Mouse (Mus musculus): ENCODE results near the gene Zfp768. TPM values are rescaled to one million over a fixed set of nuclear protein-coding genes. Genes with fewer than 3 reads are reported as not detected.

Gene Zfp768
- polyA plus RNA-seq, 1 experiment from 2014 or later = 21.9 TPM

GRCm38 (mm10) chr7:127324944-127325343 lies 20.4 kb downstream of the Zfp768 start:
- no peak for ATAC-seq
- H3K4me3 ChIP-seq (ENCODE audit: low read length) = no peak overlapping the region
- H3K9me3 ChIP-seq (ENCODE audit: control insufficient read depth, low read length) = no peaks in the 10 kb centered on the region
- WGBS = 82% methylated on average over 7 of the region's 7 CpGs
- H3K9ac ChIP-seq (ENCODE audit: low read depth, low read length) = no peak overlapping the region
- H3K4me1 ChIP-seq (ENCODE audit: control insufficient read depth, insufficient read depth, low read length) = no peaks in the 10 kb centered on the region
- no peaks in the 10 kb centered on the region for H3K27me3 ChIP-seq (replicated peaks; ENCODE audit: control insufficient read depth, insufficient read depth, low read length)
- H3K4me2 ChIP-seq (ENCODE audit: low read depth, low read length) = no peak overlapping the region
- no peaks in the 10 kb centered on the region for H3K36me3 ChIP-seq (ENCODE audit: control insufficient read depth, insufficient read depth, low read length)
- no peak overlapping the region for H3K27ac ChIP-seq (ENCODE audit: low read length)

DNA sequence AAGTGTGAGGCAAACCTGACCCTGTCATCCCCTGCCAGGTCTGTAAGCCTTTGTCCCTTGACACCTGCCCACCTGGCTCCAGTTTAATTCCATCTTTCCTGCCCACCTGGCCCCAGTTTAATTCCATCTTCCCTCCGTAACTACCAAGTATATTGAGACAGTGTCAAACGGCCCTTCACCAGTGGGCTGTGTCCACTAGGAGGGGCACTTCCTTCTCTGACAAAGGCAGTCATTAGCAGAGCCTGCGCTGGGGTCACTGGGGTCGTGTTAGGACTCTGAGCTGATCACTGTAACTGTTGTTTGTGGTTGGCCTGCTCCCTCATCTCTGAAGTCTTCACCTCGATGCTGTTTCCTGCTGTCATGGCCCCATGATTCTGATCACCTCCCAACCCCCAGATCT lies 23.3 kb downstream of the Zfp768 start:
- no peak overlapping the region for H3K4me3 ChIP-seq (ENCODE audit: low read length)
- no peak for ATAC-seq
- H3K27ac ChIP-seq (ENCODE audit: low read length) = no peak overlapping the region
- H3K4me1 ChIP-seq (ENCODE audit: control insufficient read depth, insufficient read depth, low read length) = no peaks in the 10 kb centered on the region
- H3K4me2 ChIP-seq (ENCODE audit: low read depth, low read length) = no peak overlapping the region
- H3K9ac ChIP-seq (ENCODE audit: low read depth, low read length) = no peak overlapping the region
- 33% methylated on average over 5 of the region's 5 CpGs for WGBS
- no peaks in the 10 kb centered on the region for H3K27me3 ChIP-seq (replicated peaks; ENCODE audit: control insufficient read depth, insufficient read depth, low read length)
- H3K9me3 ChIP-seq (ENCODE audit: control insufficient read depth, low read length) = no peaks in the 10 kb centered on the region
- H3K36me3 ChIP-seq (ENCODE audit: control insufficient read depth, insufficient read depth, low read length) = no peaks in the 10 kb centered on the region

DNA sequence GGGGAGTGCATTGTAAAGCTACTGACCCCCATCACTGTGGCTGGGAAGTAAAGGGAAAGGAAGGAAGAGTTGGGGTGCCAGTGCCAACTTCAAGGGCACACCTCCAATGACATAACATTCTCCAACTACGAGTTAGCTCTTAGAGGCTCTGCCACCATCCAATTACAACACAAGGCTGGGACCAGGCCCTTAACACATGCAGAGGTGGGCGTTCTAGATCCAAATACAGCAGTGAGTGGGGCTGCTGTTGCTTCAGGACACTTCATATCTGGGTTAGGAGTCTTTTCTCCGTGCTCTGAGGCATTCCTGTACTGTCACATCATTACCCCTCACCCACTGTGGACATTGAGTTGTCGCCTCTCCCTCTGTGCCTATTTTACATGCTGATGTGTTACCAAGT lies 24.3 kb downstream of the Zfp768 start:
- no peak overlapping the region for H3K27ac ChIP-seq (ENCODE audit: low read length)
- no peak overlapping the region for H3K4me2 ChIP-seq (ENCODE audit: low read depth, low read length)
- 67% methylated on average over 4 of the region's 4 CpGs for WGBS
- no peak for ATAC-seq
- H3K27me3 ChIP-seq (replicated peaks; ENCODE audit: control insufficient read depth, insufficient read depth, low read length) = no peaks in the 10 kb centered on the region
- H3K9me3 ChIP-seq (ENCODE audit: control insufficient read depth, low read length) = no peaks in the 10 kb centered on the region
- H3K4me1 ChIP-seq (ENCODE audit: control insufficient read depth, insufficient read depth, low read length) = no peaks in the 10 kb centered on the region
- H3K4me3 ChIP-seq (ENCODE audit: low read length) = no peak overlapping the region
- H3K36me3 ChIP-seq (ENCODE audit: control insufficient read depth, insufficient read depth, low read length) = no peaks in the 10 kb centered on the region
- no peak overlapping the region for H3K9ac ChIP-seq (ENCODE audit: low read depth, low read length)

DNA sequence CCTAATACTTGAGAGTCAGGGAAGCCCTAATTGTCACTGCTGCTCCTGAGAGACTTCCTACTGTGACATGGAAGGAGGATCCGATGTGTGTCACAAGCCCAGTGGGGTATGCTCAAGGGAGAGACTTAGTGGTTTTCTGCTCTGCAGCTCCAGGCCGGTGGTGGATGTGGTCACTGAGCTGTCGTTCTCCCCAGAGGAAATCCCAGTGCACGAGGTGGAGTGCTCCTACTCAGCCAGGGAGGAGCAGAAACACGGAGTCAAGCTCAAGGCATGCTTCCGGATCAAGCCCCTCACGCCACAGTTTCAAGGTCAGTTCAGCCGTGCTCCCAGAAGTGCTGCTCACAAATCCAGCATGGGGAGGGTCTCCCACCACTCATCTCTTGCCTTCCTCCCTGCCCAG lies 31.5 kb downstream of the Zfp768 start:
- Histone ChIP-seq H3K4me3 (ENCODE audit: low read length) (no peak overlapping the region), H3K27me3 (replicated peaks; ENCODE audit: control insufficient read depth, insufficient read depth, low read length) (no peaks in the 10 kb centered on the region), H3K9ac (ENCODE audit: low read depth, low read length) (no peak overlapping the region), H3K36me3 (ENCODE audit: control insufficient read depth, insufficient read depth, low read length) (no peaks in the 10 kb centered on the region), H3K4me1 (ENCODE audit: control insufficient read depth, insufficient read depth, low read length) (no peaks in the 10 kb centered on the region), H3K27ac (ENCODE audit: low read length) (no peak overlapping the region), H3K4me2 (ENCODE audit: low read depth, low read length) (no peak overlapping the region), H3K9me3 (ENCODE audit: control insufficient read depth, low read length) (no peaks in the 10 kb centered on the region)
- no peak for ATAC-seq
- 43% methylated on average over 8 of the region's 8 CpGs for WGBS

- H3K36me3 ChIP-seq (ENCODE audit: control insufficient read depth, insufficient read depth, low read length) = no peaks in the 10 kb centered on the region
- no peaks in the 10 kb centered on the region for H3K9me3 ChIP-seq (ENCODE audit: control insufficient read depth, low read length)
- no peak overlapping the region for H3K27ac ChIP-seq (ENCODE audit: low read length)
- no peaks in the 10 kb centered on the region for H3K27me3 ChIP-seq (replicated peaks; ENCODE audit: control insufficient read depth, insufficient read depth, low read length)
- 68% methylated on average over 12 of the region's 12 CpGs for whole genome bisulfite sequencing
- no peak for ATAC-seq
- H3K4me3 ChIP-seq (ENCODE audit: low read length) = no peak overlapping the region
- H3K4me1 ChIP-seq (ENCODE audit: control insufficient read depth, insufficient read depth, low read length) = no peaks in the 10 kb centered on the region
- no peak overlapping the region for H3K4me2 ChIP-seq (ENCODE audit: low read depth, low read length)
- H3K9ac ChIP-seq (ENCODE audit: low read depth, low read length) = no peak overlapping the region
Measured at GRCm38 (mm10) chr7:127309951-127310350, 35.4 kb downstream of the Zfp768 start.

DNA sequence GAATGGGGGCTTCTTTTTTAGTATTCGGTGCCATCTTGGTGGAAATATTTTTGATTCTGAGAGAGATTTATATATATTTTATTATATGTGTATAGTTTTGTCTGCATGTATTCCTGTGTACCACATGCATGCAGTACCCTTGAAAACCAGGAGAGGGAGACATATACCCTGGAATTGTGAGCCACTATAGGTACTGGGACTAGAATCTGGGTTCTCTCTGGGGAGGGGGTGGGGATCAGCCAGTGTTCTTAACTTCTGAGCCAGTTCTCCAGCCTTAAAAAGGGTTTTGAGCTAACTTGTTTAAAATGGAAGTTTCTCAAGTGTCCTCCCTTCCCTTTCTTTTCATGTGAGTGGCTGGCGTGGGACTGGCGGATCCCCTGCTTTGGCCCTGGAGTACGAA lies 36.5 kb downstream of the Zfp768 start:
- no peak overlapping the region for H3K27ac ChIP-seq (ENCODE audit: low read length)
- H3K27me3 ChIP-seq (replicated peaks; ENCODE audit: control insufficient read depth, insufficient read depth, low read length) = no peaks in the 10 kb centered on the region
- ATAC-seq = peak; percentile 78
- no peaks in the 10 kb centered on the region for H3K4me1 ChIP-seq (ENCODE audit: control insufficient read depth, insufficient read depth, low read length)
- H3K9ac ChIP-seq (ENCODE audit: low read depth, low read length) = no peak overlapping the region
- no peaks in the 10 kb centered on the region for H3K9me3 ChIP-seq (ENCODE audit: control insufficient read depth, low read length)
- H3K4me3 ChIP-seq (ENCODE audit: low read length) = no peak overlapping the region
- no peaks in the 10 kb centered on the region for H3K36me3 ChIP-seq (ENCODE audit: control insufficient read depth, insufficient read depth, low read length)
- H3K4me2 ChIP-seq (ENCODE audit: low read depth, low read length) = no peak overlapping the region
- 66% methylated on average over 4 of the region's 4 CpGs for WGBS

- H3K4me3 ChIP-seq (ENCODE audit: low read length) = no peak overlapping the region
- no peak overlapping the region for H3K9ac ChIP-seq (ENCODE audit: low read depth, low read length)
- no peak overlapping the region for H3K4me2 ChIP-seq (ENCODE audit: low read depth, low read length)
- no peaks in the 10 kb centered on the region for H3K9me3 ChIP-seq (ENCODE audit: control insufficient read depth, low read length)
- no peak overlapping the region for H3K27ac ChIP-seq (ENCODE audit: low read length)
- H3K27me3 ChIP-seq (replicated peaks; ENCODE audit: control insufficient read depth, insufficient read depth, low read length) = no peaks in the 10 kb centered on the region
- WGBS = 73% methylated on average over 2 of the region's 2 CpGs
- H3K36me3 ChIP-seq (ENCODE audit: control insufficient read depth, insufficient read depth, low read length) = no peaks in the 10 kb centered on the region
- peak; percentile 79 for ATAC-seq
- no peaks in the 10 kb centered on the region for H3K4me1 ChIP-seq (ENCODE audit: control insufficient read depth, insufficient read depth, low read length)
Measured at GRCm38 (mm10) chr7:127308431-127308830, 37.0 kb downstream of the Zfp768 start.

DNA sequence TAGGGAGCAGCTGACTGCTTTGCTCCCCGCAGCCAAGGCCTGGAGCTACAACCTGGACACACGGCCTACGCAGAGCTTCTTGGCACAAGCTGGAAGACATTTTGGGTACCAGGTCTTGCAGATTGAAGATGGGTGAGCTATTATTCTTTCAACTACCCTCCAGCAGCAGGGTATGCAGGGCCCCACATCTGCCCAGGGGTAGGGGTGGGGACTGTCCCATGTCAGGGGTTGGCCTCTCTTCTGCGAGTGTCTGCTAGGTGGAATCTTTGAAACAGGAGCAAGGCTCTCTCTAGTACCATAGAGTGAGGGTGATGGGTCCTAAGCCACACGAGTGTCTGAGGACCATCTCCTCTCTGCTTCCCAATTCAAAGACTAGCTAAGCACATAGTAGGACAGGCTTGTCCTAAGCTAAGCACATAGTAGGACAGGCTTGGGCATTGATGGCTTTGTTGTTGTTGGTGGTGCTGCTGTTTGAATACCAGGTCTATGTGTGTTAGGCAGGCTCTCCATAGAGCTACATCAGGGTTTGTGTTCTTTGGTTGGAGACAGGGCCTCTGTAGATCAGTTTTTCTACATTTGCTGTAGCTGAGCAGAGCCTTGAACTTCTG lies 47.7 kb downstream of the Zfp768 start:
- Histone ChIP-seq H3K9ac (ENCODE audit: low read depth, low read length) (no peak overlapping the region), H3K4me2 (ENCODE audit: low read depth, low read length) (no peak overlapping the region), H3K9me3 (ENCODE audit: control insufficient read depth, low read length) (no peaks in the 10 kb centered on the region), H3K4me1 (ENCODE audit: control insufficient read depth, insufficient read depth, low read length) (no peaks in the 10 kb centered on the region), H3K36me3 (ENCODE audit: control insufficient read depth, insufficient read depth, low read length) (no peaks in the 10 kb centered on the region), H3K27ac (ENCODE audit: low read length) (no peak overlapping the region), H3K27me3 (replicated peaks; ENCODE audit: control insufficient read depth, insufficient read depth, low read length) (no peaks in the 10 kb centered on the region), H3K4me3 (ENCODE audit: low read length) (no peak overlapping the region)
- 92% methylated on average over 5 of the region's 5 CpGs for WGBS
- ATAC-seq = no peak

GRCm38 (mm10) chr7:127296786-127297555 lies 48.4 kb downstream of the Zfp768 start:
- WGBS = 81% methylated on average over 5 of the region's 5 CpGs
- Histone ChIP-seq H3K9ac (ENCODE audit: low read depth, low read length) (no peak overlapping the region), H3K27ac (ENCODE audit: low read length) (no peak overlapping the region), H3K9me3 (ENCODE audit: control insufficient read depth, low read length) (no peaks in the 10 kb centered on the region), H3K4me1 (ENCODE audit: control insufficient read depth, insufficient read depth, low read length) (no peaks in the 10 kb centered on the region), H3K4me3 (ENCODE audit: low read length) (no peak overlapping the region), H3K36me3 (ENCODE audit: control insufficient read depth, insufficient read depth, low read length) (no peaks in the 10 kb centered on the region), H3K27me3 (replicated peaks; ENCODE audit: control insufficient read depth, insufficient read depth, low read length) (no peaks in the 10 kb centered on the region), H3K4me2 (ENCODE audit: low read depth, low read length) (no peak overlapping the region)
- ATAC-seq = no peak

Measured in intestine, embryonic 16.5 days (tissue).